Mouse (Mus musculus): Measurements from ENCODE around the gene Eaf1.

- TF ChIP-seq CTCF (IDR thresholded peaks at IDR 0.05; ENCODE audit: low read depth) (no peak), EP300 (IDR thresholded peaks at IDR 0.05; ENCODE audit: low read depth) (no peak)
These were observed 39.2 kb upstream of the Eaf1 start for GRCm38 (mm10) chr14:31454849-31455566.

All from heart, postnatal 0 days (tissue).